Mouse (Mus musculus): ENCODE results near the gene Csdc2. TPM values are rescaled to one million over a fixed set of nuclear protein-coding genes. Genes with fewer than 3 reads are reported as not detected.
"Not testable (repeated sequence)": the region's sequence is repeated elsewhere in the genome, so short reads cannot be mapped to it uniquely, and the experiment has no call there.

Csdc2 gene
- polyA plus RNA-seq (2015; fragmentation: Nextera tagmentation; extraction: Ambion mirVana) = 0.62 and 0.88 TPM in 2 replicates

GRCm38 (mm10) chr15:81936679-81937078 lies at the start of gene Csdc2:
Gene Csdc2 (plus strand): TSS chr15:81936759.
- no peak for DNase-seq (ENCODE audit: low spot score)

GRCm38 (mm10) chr15:81886795-81887550 lies 49.6 kb upstream of the Csdc2 start:
- no peak for DNase-seq (ENCODE audit: low spot score)

GRCm38 (mm10) chr15:81889175-81889574 lies 47.4 kb upstream of the Csdc2 start:
- no peak for DNase-seq (ENCODE audit: low spot score)

GRCm38 (mm10) chr15:81891140-81891802 lies 45.3 kb upstream of the Csdc2 start:
- no peak for DNase-seq (ENCODE audit: low spot score)

GRCm38 (mm10) chr15:81891822-81892580 lies 44.6 kb upstream of the Csdc2 start:
- no peak for DNase-seq (ENCODE audit: low spot score)

- DNase-seq (ENCODE audit: low spot score) = no peak
Measured at GRCm38 (mm10) chr15:81894002-81894401, 42.6 kb upstream of the Csdc2 start.

- DNase-seq (ENCODE audit: low spot score) = no peak
Measured at GRCm38 (mm10) chr15:81896407-81896806, 40.2 kb upstream of the Csdc2 start.

- no peak for DNase-seq (ENCODE audit: low spot score)
Measured at GRCm38 (mm10) chr15:81897607-81898285, 38.8 kb upstream of the Csdc2 start.

- DNase-seq (ENCODE audit: low spot score) = no peak
Measured at GRCm38 (mm10) chr15:81898751-81899150, 37.8 kb upstream of the Csdc2 start.

GRCm38 (mm10) chr15:81904939-81905338 lies 31.6 kb upstream of the Csdc2 start:
- peak; percentile 67 for DNase-seq (ENCODE audit: low spot score)

- no peak for DNase-seq (ENCODE audit: low spot score)
Measured at GRCm38 (mm10) chr15:81907953-81908352, 28.6 kb upstream of the Csdc2 start.

- not testable (repeated sequence) for DNase-seq (ENCODE audit: low spot score)
Measured at GRCm38 (mm10) chr15:81908767-81909166, 27.8 kb upstream of the Csdc2 start.

- no peak for DNase-seq (ENCODE audit: low spot score)
Measured at GRCm38 (mm10) chr15:81912498-81912897, 24.1 kb upstream of the Csdc2 start.

- DNase-seq (ENCODE audit: low spot score) = no peak
Measured at GRCm38 (mm10) chr15:81914668-81915067, 21.9 kb upstream of the Csdc2 start.

- no peak for DNase-seq (ENCODE audit: low spot score)
Measured at GRCm38 (mm10) chr15:81915663-81916062, 20.9 kb upstream of the Csdc2 start.

GRCm38 (mm10) chr15:81917201-81917600 lies 19.4 kb upstream of the Csdc2 start:
- no peak for DNase-seq (ENCODE audit: low spot score)

- DNase-seq (ENCODE audit: low spot score) = peak; percentile 74
Measured at GRCm38 (mm10) chr15:81917621-81918463, 18.7 kb upstream of the Csdc2 start.

- DNase-seq (ENCODE audit: low spot score) = no peak
Measured at GRCm38 (mm10) chr15:81919062-81919461, 17.5 kb upstream of the Csdc2 start.

- DNase-seq (ENCODE audit: low spot score) = no peak
Measured at GRCm38 (mm10) chr15:81920546-81921217, 15.9 kb upstream of the Csdc2 start.

- DNase-seq (ENCODE audit: low spot score) = no peak
Measured at GRCm38 (mm10) chr15:81921255-81921654, 15.3 kb upstream of the Csdc2 start.
